Mouse (Mus musculus) kidney, adult 8-10 months (tissue): Measurements from ENCODE around the gene Tmem156.
A peak's percentile ranks its signal among the peaks of the same experiment; 100 is the strongest.

Experiments used
- DNase-seq, 2 experiments: peaks; one replicate each; pipeline ENCODE4 v3.0.0; 2022

Gene Tmem156

GRCm38 (mm10) chr5:65046442-65047284 lies 45.3 kb downstream of the Tmem156 start:
- no peak for DNase-seq

GRCm38 (mm10) chr5:65045642-65046370 lies 46.1 kb downstream of the Tmem156 start:
- DNase-seq, result no peak

- DNase-seq, result no peak
Observed at GRCm38 (mm10) chr5:65043407-65043895, 48.5 kb downstream of the Tmem156 start.

GRCm38 (mm10) chr5:65040463-65040862 lies 51.5 kb downstream of the Tmem156 start:
- peak in 1 of 2 experiments; percentile 13 for DNase-seq

- peak; percentile 7 to 37 for DNase-seq
Observed at GRCm38 (mm10) chr5:65038811-65039571, 52.9 kb downstream of the Tmem156 start.

- no peak for DNase-seq
Observed at GRCm38 (mm10) chr5:65038305-65038704, 53.6 kb downstream of the Tmem156 start.

GRCm38 (mm10) chr5:65036597-65036996 lies 55.3 kb downstream of the Tmem156 start:
- DNase-seq, result peak in 1 of 2 experiments; percentile 7

GRCm38 (mm10) chr5:65028019-65028418 lies 63.9 kb downstream of the Tmem156 start:
- no peak for DNase-seq

- no peak for DNase-seq
Observed at GRCm38 (mm10) chr5:65026776-65027175, 65.2 kb downstream of the Tmem156 start.

GRCm38 (mm10) chr5:65025916-65026315 lies 66.0 kb downstream of the Tmem156 start:
- no peak for DNase-seq

GRCm38 (mm10) chr5:65024641-65025040 lies 67.3 kb downstream of the Tmem156 start:
- no peak for DNase-seq

GRCm38 (mm10) chr5:65022006-65022405 lies 69.9 kb downstream of the Tmem156 start:
- no peak for DNase-seq

- DNase-seq, result peak; percentile 76 to 87
Observed at GRCm38 (mm10) chr5:65019823-65020222, 72.1 kb downstream of the Tmem156 start.

GRCm38 (mm10) chr5:65019109-65019508 lies 72.8 kb downstream of the Tmem156 start:
- DNase-seq, result no peak

GRCm38 (mm10) chr5:65015508-65015907 lies 76.4 kb downstream of the Tmem156 start:
- no peak for DNase-seq

GRCm38 (mm10) chr5:65011901-65012573 lies 79.9 kb downstream of the Tmem156 start:
- no peak for DNase-seq

GRCm38 (mm10) chr5:65006011-65006491 lies 85.9 kb downstream of the Tmem156 start:
- no peak for DNase-seq

- no peak for DNase-seq
Observed at GRCm38 (mm10) chr5:65005251-65005650, 86.7 kb downstream of the Tmem156 start.
